Mouse (Mus musculus) yolk sac, embryonic 10.5 days (tissue): ENCODE measurements around the gene Ak3.

Source experiments
- DNase-seq: peaks from one replicate; pipeline ENCODE4 v3.0.0-alpha.2; 2017; ENCODE audit warnings: low spot score

Ak3 gene

GRCm38 (mm10) chr19:28991391-28991790 is 56.4 kb downstream of the Ak3 start:
- DNase-seq = no peak

- DNase-seq = no peak
Observed at GRCm38 (mm10) chr19:28990590-28991221, 57.1 kb downstream of the Ak3 start.

DNA sequence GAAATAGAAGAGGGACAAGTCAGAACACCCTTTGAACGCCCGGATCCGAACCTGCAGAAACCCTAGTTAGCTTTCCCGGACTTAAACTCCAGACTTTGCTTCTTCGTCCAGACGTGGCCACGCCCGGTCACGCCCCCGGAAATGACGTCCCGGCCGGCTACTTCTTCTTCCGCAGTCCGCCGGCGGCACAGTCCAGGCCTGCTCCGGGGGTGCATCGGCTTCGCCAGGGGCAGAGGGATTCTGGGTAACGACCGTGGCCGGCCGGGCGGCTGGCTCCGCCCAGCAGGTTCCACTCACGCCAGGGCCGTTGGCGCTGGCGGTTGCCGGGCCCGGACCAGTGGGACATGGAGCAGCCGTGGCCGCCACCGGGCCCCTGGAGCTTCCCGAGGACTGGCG is 57.6 kb downstream of the Ak3 start, which contains the start of gene Cdc37l1:
Gene Cdc37l1 (plus strand): TSS at position 159 of the 396 bp plus-strand sequence.
- DNase-seq = peak; percentile 97

DNA sequence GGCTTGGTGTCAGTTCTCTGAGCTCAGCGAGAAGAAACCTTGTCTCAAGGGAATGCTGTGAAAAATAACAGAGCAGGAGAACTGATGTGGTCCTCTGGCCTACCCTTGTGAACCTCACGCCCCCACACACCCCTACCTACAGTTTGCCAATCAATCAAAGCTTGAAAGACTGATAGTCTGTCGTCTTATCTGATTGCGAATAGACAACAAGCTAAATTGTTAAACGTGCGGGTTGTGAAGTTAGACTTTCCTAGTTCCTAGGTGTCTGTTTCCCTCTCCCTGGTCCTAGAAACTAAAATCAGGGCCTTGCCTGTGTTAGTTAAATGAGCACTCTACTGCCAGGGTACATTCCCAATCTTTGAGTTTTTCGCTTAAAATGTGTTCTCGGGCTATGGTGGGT is 58.2 kb downstream of the Ak3 start:
- no peak for DNase-seq

- no peak for DNase-seq
Observed at GRCm38 (mm10) chr19:28982617-28983016, 65.1 kb downstream of the Ak3 start.

- DNase-seq = peak; percentile 77
Observed at GRCm38 (mm10) chr19:28974862-28975611, 72.7 kb downstream of the Ak3 start.
